Mouse (Mus musculus) lung, postnatal 4 days (tissue): ENCODE measurements around the gene Hoxa5.

Experiments used
- DNase-seq, 2 experiments: peaks; one replicate each; pipeline ENCODE4 v3.0.0; 2021

The Hoxa5 gene

GRCm38 (mm10) chr6:52175864-52176263, 28.5 kb downstream of the Hoxa5 start:
- DNase-seq: peak; percentile 78 to 84

- DNase-seq: peak; percentile 71 to 80
Observed at GRCm38 (mm10) chr6:52174968-52175751, 29.2 kb downstream of the Hoxa5 start.

- no peak for DNase-seq
Observed at GRCm38 (mm10) chr6:52173648-52174047, 30.7 kb downstream of the Hoxa5 start.

GRCm38 (mm10) chr6:52172501-52172900, 31.9 kb downstream of the Hoxa5 start:
- peak; percentile 93 to 97 for DNase-seq

GRCm38 (mm10) chr6:52171938-52172337, 32.4 kb downstream of the Hoxa5 start:
- no peak for DNase-seq

- peak; percentile 59 to 72 for DNase-seq
Observed at GRCm38 (mm10) chr6:52171331-52171730, 33.1 kb downstream of the Hoxa5 start.

GRCm38 (mm10) chr6:52170898-52171223, 33.5 kb downstream of the Hoxa5 start:
- peak in 1 of 2 experiments; percentile 71 for DNase-seq

- peak in 1 of 2 experiments; percentile 86 for DNase-seq
Observed at GRCm38 (mm10) chr6:52170166-52170897, 34.1 kb downstream of the Hoxa5 start.

GRCm38 (mm10) chr6:52169499-52170165, 34.8 kb downstream of the Hoxa5 start:
- DNase-seq: no peak

- peak; percentile 44 to 65 for DNase-seq
Observed at GRCm38 (mm10) chr6:52168191-52169055, 36.0 kb downstream of the Hoxa5 start.

GRCm38 (mm10) chr6:52167736-52168161, 36.6 kb downstream of the Hoxa5 start:
- no peak for DNase-seq

- DNase-seq: no peak
Observed at GRCm38 (mm10) chr6:52167176-52167575, 37.2 kb downstream of the Hoxa5 start.

- no peak for DNase-seq
Observed at GRCm38 (mm10) chr6:52166431-52167077, 37.8 kb downstream of the Hoxa5 start.

- DNase-seq: peak; percentile 68 to 79
Observed at GRCm38 (mm10) chr6:52165441-52166370, 38.7 kb downstream of the Hoxa5 start.

GRCm38 (mm10) chr6:52164626-52165440, 39.6 kb downstream of the Hoxa5 start, which contains the start of gene Hoxa2:
Hoxa2 (minus strand) TSS chr6:52164831.
- DNase-seq: peak; percentile 68 to 82

- DNase-seq: peak; percentile 58 to 67
Observed at GRCm38 (mm10) chr6:52164051-52164625, 40.2 kb downstream of the Hoxa5 start.

GRCm38 (mm10) chr6:52163366-52164031, 40.9 kb downstream of the Hoxa5 start:
- peak; percentile 63 to 83 for DNase-seq

- peak in 1 of 2 experiments; percentile 51 for DNase-seq
Observed at GRCm38 (mm10) chr6:52162611-52163365, 41.6 kb downstream of the Hoxa5 start.
